Mouse (Mus musculus): ENCODE data around the gene Gm44973.
"Not testable (repeated sequence)": the region's sequence is repeated elsewhere in the genome, so short reads cannot be mapped to it uniquely, and the experiment has no call there.

The Gm44973 gene

GRCm38 (mm10) chr7:5015118-5016001 is at the start of gene Gm44973:
Gene Gm44973 (plus strand): TSS chr7:5015496.
- DNase-seq, result peak; percentile 95

- DNase-seq, result no peak
These were observed 44.2 kb upstream of the Gm44973 start, which contains the start of gene Sbk3 for GRCm38 (mm10) chr7:4971068-4971467. Gene Sbk3 (minus strand): TSS chr7:4971168.

- DNase-seq, result no peak
These were observed 43.6 kb upstream of the Gm44973 start for GRCm38 (mm10) chr7:4971710-4972109.

- no peak for DNase-seq
These were observed 42.8 kb upstream of the Gm44973 start for GRCm38 (mm10) chr7:4972321-4973047.

- DNase-seq, result no peak
These were observed 39.8 kb upstream of the Gm44973 start for GRCm38 (mm10) chr7:4975455-4975854.

- no peak for DNase-seq
These were observed 38.5 kb upstream of the Gm44973 start for GRCm38 (mm10) chr7:4976832-4977231.

GRCm38 (mm10) chr7:4988250-4988649 is 27.0 kb upstream of the Gm44973 start:
- DNase-seq, result no peak

GRCm38 (mm10) chr7:4993347-4993998 is 21.8 kb upstream of the Gm44973 start:
- no peak for DNase-seq

GRCm38 (mm10) chr7:4993999-4994788 is 21.1 kb upstream of the Gm44973 start:
- no peak for DNase-seq

- DNase-seq, result no peak
These were observed 19.9 kb upstream of the Gm44973 start for GRCm38 (mm10) chr7:4995268-4996002.

GRCm38 (mm10) chr7:4996003-4996895 is 19.0 kb upstream of the Gm44973 start, which contains the start of gene Zfp579:
Gene Zfp579 (minus strand): TSS chr7:4996158.
- peak; percentile 98 for DNase-seq

- DNase-seq, result no peak
These were observed 18.4 kb upstream of the Gm44973 start for GRCm38 (mm10) chr7:4996934-4997333.

GRCm38 (mm10) chr7:4999876-5000275 is 15.4 kb upstream of the Gm44973 start:
- DNase-seq, result no peak

GRCm38 (mm10) chr7:5002876-5003275 is 12.4 kb upstream of the Gm44973 start:
- not testable (repeated sequence) for DNase-seq

- no peak for DNase-seq
These were observed 7.1 kb upstream of the Gm44973 start for GRCm38 (mm10) chr7:5008229-5008628.

GRCm38 (mm10) chr7:5012681-5013513 is 2.4 kb upstream of the Gm44973 start:
- no peak for DNase-seq

GRCm38 (mm10) chr7:5014251-5015117 is 812 bp upstream of the Gm44973 start, which contains the start of the genes Zfp524 and Fiz1:
Gene Zfp524 (plus strand): TSS chr7:5014415.
Gene Fiz1 (minus strand): TSS chr7:5014697.
- DNase-seq, result peak; percentile 95

GRCm38 (mm10) chr7:5016057-5016456 is 761 bp downstream of the Gm44973 start:
- no peak for DNase-seq

All from right cerebral cortex, postnatal 4 days (tissue).